Mouse (Mus musculus) cerebellum, adult 18-20 months (tissue): ENCODE measurements at regions not wholly inside any gene's neighbourhood (a gene's known extent, or its start where the extent isn't known, plus 50 kb on each side); places are given as distances from the start of the nearest gene placed in this dataset.
"Not testable (repeated sequence)": the region's sequence is repeated elsewhere in the genome, so short reads cannot be mapped to it uniquely, and the experiment has no call there.

ENCODE experiments used
- DNase-seq, 2 experiments: peaks; one replicate each; pipeline ENCODE4 v3.0.0; 2021

DNA sequence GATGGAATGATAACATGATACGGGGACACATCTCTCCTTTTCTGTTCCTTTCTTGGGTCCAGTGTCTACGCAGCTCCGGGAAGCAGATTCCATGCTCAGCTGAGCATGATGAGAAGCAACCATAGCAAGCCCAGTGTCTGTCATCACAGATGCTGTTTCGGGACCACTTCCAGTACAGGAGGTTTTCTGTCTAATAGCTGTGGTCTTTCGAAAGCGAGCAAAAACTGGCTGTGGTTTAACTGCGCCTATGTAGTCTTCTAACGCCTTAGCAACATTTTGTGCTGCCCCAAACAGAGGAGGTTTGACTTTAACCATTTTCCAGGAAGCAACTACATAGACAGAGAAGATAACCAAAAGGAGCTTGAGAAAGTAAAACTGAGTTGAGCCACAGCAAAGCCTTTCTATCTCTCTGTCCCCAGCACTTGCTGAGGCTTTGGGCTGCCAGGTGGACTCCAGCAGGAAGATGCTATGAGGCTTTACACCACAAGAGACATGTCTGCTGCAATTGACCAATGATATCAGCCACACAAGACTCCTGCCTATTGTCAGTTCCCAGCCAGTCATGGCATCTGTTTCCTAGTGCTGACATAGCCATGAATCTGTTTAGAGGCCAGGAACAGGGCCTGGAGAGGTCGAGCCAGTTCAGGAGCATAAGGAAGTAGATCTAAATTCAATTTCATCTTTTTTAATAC is 95.1 kb downstream of the Stard3nl start:
- peak; percentile 17 to 44 for DNase-seq

DNA sequence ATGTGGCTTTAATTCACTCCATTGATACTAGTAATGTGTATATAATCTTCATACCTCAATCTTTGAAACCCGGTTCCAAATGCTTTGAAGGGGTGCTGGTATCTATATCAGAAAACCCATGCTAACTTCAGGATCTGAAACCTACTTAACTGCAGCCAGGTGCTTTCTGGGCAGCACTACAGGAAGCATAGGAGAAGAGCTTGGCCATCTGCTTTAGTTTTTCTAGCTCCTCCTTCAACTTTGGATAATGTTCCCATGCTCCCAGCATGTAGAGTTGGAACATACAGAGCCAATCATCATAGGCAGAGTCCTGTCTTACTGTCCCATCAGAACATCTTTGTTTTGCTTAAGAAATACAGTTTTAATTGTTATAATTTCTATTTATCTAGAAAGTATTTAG is 99.3 kb downstream of the Stard3nl start:
- DNase-seq: peak in 1 of 2 experiments; percentile 6

DNA sequence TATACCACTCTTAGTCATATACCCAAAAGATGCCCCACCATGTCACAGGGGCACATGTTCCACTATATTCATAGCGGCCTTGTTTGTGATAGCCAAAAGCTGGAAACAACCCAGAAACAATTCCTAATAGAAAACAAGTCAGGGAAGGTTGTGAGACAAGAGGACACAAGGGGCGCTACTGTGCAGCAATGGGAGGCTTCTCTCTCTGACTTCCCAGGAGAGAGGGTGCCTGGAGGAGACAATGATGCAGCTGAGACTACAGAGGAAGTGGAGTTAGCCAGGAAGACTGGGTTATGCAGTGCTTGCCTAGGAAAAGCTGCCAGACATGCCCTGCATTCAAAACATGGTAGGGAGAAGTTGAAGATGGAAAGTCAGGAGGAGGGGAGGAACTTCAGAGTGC is 102.6 kb downstream of the Stard3nl start:
- DNase-seq: no peak

DNA sequence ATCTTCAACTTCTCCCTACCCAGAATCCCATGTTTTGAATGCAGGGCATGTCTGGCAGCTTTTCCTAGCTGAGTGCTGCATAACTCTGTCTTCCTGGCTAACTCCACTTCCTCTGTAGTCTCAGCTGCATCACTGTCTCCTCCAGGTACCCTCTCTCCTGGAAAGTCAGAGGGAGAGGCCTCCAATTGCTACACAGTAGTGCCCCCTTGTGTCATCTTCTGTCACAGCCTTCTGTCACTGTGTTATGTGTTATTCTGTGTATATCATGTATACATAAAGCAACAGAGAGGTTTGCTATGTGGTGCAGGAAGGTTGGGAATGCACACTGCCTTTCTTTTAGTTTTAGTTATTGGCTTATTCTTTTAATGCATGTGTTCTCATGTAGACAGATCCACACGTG is 112.4 kb downstream of the Stard3nl start:
- DNase-seq: no peak

DNA sequence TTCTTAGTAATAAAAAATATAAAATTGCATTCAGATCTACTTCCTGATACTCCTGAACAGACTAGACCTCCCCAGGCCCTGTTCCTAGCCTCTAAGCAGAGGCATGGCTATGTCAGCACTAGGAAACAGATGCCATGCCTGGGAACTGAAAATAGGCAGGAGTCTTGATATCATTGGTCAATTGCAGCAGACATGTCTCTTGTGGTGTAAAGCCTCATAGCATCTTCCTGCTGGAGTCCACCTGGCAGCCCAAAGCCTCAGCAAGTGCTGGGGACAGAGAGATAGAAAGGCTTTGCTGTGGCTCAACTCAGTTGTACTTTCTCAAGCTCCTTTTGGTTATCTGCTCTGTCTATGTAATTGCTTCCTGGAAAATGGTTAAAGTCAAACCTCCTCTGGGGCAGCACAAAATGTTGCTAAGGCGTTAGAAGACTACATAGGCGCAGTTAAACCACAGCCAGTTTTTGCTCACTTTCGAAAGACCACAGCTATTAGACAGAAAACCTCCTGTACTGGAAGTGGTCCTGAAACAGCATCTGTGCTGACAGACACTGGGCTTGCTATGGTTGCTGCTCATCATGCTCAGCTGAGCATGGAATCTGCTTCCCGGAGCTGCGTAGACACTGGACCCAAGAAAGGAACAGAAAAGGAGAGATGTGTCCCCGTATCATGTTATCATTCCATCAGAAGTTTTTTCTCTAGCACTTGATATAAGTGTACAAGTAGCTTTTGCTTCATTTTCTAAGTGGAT is 122.9 kb downstream of the Stard3nl start:
- DNase-seq: not testable (repeated sequence)

DNA sequence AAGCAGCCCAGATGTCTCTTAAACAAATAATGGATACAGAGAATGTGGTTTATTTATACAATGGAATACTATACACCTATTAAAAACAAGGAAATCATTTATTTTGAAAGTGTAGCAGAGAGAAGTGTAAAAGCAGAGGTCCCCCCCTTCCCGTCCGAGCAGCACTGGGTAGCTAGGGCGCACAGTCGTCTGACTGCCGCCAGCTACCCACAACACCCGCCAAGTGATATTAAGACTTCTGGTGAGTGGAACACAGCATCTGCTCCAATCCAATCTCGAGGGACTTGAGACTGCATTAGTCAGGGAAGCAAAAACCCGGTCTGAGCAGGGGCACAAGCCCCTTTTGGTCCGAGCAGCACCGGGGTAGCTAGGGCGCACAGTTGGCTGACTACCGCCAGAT is 130.6 kb downstream of the Stard3nl start:
- DNase-seq: not testable (repeated sequence)

DNA sequence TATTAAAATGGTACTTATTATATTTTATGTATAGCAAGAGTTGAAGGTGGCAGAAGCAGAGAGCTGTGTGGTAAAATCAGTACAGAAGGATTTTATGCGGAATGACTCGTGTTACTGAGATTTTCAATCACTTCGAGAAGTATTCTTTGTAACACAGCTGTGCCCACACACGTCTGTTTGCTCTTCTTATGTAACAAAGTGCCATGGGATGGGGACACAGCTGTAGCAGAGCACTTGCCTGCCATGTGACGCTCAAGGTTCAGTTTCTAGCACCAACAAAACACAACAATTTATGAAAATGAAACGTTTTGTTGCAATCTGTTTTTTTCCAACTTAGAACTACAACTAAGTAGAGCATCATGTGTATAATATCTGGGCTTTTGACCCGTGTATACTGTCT is 149.0 kb downstream of the Stard3nl start:
- DNase-seq: not testable (repeated sequence)

DNA sequence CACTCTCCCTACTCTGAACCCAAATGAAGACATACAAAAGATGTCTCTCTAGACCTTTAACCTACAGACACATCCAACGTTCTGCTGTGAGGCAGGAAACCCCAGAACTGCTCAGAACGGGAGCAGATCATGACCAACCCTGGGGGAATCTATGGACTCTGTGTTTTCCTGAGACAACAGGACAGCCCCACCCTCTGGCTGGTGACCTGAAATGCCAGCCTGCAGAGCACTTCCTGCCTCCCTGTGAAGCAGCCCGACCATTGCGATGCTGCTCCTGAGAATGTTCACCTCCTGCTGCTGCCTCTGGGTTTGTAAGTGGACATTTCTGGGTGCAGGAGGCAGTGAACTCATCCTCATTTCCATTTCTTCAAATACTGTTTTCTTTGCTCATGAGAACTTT is 153.0 kb downstream of the Stard3nl start:
- not testable (repeated sequence) for DNase-seq

DNA sequence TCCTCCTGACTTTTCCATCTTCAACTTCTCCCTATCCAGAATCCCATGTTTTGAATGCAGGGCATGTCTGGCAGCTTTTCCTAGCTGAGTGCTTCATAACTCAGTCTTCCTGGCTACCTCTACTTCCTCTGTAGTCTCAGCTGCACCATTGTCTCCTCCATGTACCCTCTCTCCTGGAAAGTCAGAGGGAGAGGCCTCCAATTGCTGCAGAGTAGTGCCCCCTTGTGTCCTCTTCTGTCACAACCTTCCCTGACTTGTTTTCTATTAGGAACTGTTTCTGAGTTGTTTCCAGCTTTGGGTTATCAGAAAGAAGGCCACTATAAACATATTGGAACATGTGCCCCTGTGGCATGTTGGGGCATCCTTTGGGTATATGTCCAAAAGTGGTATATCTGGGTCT is 159.3 kb downstream of the Stard3nl start:
- peak; percentile 2 to 7 for DNase-seq

DNA sequence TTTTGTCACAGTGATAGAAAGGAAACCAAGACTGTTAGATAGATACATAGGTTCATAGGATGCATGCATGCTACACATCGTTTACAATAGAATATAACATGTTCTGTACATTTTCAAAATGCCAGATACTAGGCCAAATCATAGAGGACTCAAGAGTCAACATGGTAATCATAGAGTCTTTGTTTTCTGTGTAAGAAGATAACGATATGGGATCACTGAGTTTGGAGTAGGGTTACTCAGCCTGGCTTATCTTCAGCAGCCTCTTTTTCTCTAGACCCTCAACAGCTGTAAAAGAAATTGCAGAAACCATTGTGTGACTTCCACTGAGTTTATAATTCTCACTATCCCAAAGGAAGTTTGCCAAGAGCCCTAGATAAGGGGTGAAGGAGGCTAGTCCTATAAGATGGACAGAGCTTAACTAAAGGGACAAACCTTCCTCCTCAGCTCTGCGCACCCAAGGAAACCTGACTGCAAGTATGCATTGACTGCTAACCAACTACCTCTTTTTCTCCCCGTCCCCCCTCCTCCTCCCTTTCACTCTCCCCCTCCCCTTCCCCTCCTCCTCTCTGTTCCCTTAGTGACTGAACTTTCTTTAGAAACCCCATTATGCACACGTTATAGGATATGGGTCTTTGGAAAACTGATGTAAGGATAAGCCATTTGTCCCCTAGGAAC is 160.8 kb downstream of the Stard3nl start:
- no peak for DNase-seq

DNA sequence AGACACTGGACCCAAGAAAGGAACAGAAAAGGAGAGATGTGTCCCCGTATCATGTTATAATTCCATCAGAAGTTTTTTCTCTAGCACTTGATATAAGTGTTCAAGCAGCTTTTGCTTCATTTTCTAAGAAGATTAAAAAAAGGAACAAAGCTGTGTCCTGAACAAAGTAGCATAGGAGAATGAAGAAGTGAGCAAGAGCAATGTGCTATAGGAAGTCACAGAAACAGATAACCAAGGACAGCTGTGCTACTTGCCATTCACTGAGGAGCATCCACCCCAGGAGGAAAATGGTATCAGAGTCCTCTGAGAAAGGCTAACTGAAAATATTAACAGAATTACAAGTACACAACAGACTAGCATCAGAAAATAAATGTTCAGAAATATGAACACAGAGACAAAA is 175.6 kb downstream of the Stard3nl start:
- not testable (repeated sequence) for DNase-seq

DNA sequence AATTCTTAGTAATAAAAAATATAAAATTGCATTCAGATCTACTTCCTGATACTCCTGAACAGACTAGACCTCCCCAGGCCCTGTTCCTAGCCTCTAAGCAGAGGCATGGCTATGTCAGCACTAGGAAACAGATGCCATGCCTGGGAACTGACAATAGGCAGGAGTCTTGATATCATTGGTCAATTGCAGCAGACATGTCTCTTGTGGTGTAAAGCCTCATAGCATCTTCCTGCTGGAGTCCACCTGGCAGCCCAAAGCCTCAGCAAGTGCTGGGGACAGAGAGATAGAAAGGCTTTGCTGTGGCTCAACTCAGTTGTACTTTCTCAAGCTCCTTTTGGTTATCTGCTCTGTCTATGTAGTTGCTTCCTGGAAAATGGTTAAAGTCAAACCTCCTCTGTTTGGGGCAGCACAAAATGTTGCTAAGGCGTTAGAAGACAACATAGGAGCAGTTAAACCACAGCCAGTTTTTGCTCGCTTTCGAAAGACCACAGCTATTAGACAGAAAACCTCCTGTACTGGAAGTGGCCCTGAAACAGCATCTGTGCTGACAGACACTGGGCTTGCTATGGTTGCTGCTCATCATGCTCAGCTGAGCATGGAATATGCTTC is 176.1 kb downstream of the Stard3nl start:
- not testable (repeated sequence) for DNase-seq

DNA sequence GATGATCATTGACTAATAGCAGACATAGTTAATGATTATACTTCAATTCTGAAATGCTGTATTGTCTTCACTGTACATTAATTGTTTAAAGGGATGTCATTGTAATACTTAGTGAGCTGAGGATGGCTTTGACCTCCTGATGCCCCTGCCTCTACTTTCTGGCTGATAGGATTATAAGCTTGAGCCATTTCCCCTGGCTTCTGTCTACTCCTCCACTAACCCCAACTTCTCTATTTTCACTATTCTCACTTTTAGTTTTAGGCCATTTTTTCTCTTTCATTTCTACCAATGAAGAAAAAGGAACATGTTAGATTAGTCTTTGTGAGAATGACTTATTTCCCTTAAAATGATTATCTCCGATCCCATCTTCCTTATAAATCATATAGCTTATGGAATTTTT is 190.9 kb downstream of the Stard3nl start:
- no peak for DNase-seq

DNA sequence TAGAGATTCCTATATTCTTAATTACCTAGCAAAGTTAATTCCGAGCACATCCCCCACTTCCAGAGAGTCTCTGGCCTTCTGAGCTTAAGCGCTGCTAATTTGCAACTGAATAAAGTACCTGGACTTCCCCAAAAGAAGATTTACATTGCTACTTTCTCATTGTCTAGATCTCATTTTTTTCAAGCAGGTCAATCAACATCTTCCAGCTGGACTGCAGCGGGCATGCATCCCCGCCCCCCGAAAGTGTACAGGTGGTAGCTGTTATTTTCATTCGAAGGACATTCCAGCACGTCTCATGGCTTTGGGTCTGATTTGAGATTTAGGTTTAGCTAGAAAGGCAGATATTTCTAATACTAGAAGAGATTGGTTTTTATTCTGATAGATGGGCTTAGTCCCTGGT is 193.3 kb downstream of the Stard3nl start:
- DNase-seq: not testable (repeated sequence)
